Mouse (Mus musculus): ENCODE results near the gene Nr4a3. TPM values are rescaled to one million over a fixed set of nuclear protein-coding genes. Genes with fewer than 3 reads are reported as not detected.

Gene Nr4a3
- polyA plus RNA-seq, 1 experiment from 2014 or later = 2.4 TPM

- DNase-seq (ENCODE audit: low spot score) = no peak
Measured at GRCm38 (mm10) chr4:48050020-48050419, 5.1 kb downstream of the Nr4a3 start.

- no peak for DNase-seq (ENCODE audit: low spot score)
Measured at GRCm38 (mm10) chr4:48050442-48050841, 5.5 kb downstream of the Nr4a3 start.

GRCm38 (mm10) chr4:48051086-48051673, 6.2 kb downstream of the Nr4a3 start:
- no peak for DNase-seq (ENCODE audit: low spot score)

- no peak for DNase-seq (ENCODE audit: low spot score)
Measured at GRCm38 (mm10) chr4:48051674-48052121, 6.7 kb downstream of the Nr4a3 start.

- no peak for DNase-seq (ENCODE audit: low spot score)
Measured at GRCm38 (mm10) chr4:48061716-48062115, 16.8 kb downstream of the Nr4a3 start.

- DNase-seq (ENCODE audit: low spot score) = no peak
Measured at GRCm38 (mm10) chr4:48064311-48064710, 19.4 kb downstream of the Nr4a3 start.

GRCm38 (mm10) chr4:48066676-48067075, 21.7 kb downstream of the Nr4a3 start:
- no peak for DNase-seq (ENCODE audit: low spot score)

GRCm38 (mm10) chr4:48069111-48069510, 24.2 kb downstream of the Nr4a3 start:
- no peak for DNase-seq (ENCODE audit: low spot score)

- DNase-seq (ENCODE audit: low spot score) = no peak
Measured at GRCm38 (mm10) chr4:48072006-48072405, 27.1 kb downstream of the Nr4a3 start.

- peak; percentile 31 for DNase-seq (ENCODE audit: low spot score)
Measured at GRCm38 (mm10) chr4:48073325-48073724, 28.4 kb downstream of the Nr4a3 start.

- peak; percentile 64 for DNase-seq (ENCODE audit: low spot score)
Measured at GRCm38 (mm10) chr4:48074451-48075240, 29.7 kb downstream of the Nr4a3 start.

GRCm38 (mm10) chr4:48076693-48077471, 31.9 kb downstream of the Nr4a3 start:
- DNase-seq (ENCODE audit: low spot score) = no peak

GRCm38 (mm10) chr4:48078213-48078612, 33.3 kb downstream of the Nr4a3 start:
- no peak for DNase-seq (ENCODE audit: low spot score)

GRCm38 (mm10) chr4:48079285-48080039, 34.5 kb downstream of the Nr4a3 start:
- DNase-seq (ENCODE audit: low spot score) = no peak

GRCm38 (mm10) chr4:48083452-48083851, 38.5 kb downstream of the Nr4a3 start:
- no peak for DNase-seq (ENCODE audit: low spot score)

GRCm38 (mm10) chr4:48086609-48087008, 41.7 kb downstream of the Nr4a3 start:
- DNase-seq (ENCODE audit: low spot score) = no peak

- DNase-seq (ENCODE audit: low spot score) = no peak
Measured at GRCm38 (mm10) chr4:48087497-48087896, 42.5 kb downstream of the Nr4a3 start.

GRCm38 (mm10) chr4:48093221-48093620, 48.3 kb downstream of the Nr4a3 start:
- no peak for DNase-seq (ENCODE audit: low spot score)

- DNase-seq (ENCODE audit: low spot score) = no peak
Measured at GRCm38 (mm10) chr4:48100217-48100616, 55.3 kb downstream of the Nr4a3 start.

GRCm38 (mm10) chr4:48101981-48102380, 57.0 kb downstream of the Nr4a3 start:
- DNase-seq (ENCODE audit: low spot score) = no peak

- no peak for DNase-seq (ENCODE audit: low spot score)
Measured at GRCm38 (mm10) chr4:48105387-48105786, 60.4 kb downstream of the Nr4a3 start.
